Mouse (Mus musculus) thymus, postnatal 4 days (tissue): Measurements from ENCODE around the gene Lypd6b.

Source experiments
- DNase-seq: peaks from one replicate; pipeline ENCODE4 v3.0.0; 2021

The Lypd6b gene

GRCm38 (mm10) chr2:49871012-49871411 lies 83.5 kb downstream of the Lypd6b start:
- no peak for DNase-seq

DNA sequence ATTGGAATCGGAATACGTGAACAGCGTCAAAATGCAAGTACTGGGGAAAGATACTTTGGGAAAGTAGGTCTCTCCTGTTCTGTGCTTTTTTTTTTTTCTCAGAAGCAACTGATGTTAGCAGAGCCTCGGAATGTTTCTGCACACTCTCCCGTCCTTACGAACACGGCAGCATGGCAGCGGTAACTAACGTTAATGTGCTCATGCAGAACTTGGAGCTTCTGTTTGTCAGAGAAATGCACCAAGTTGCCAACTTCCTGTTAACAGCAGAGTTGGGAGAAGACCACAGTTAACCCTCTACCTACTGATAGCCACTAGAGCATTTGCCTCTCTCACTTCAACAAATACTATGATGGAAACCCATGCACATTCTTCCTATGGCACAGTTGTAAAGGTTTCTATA lies 93.0 kb downstream of the Lypd6b start:
- DNase-seq: no peak

DNA sequence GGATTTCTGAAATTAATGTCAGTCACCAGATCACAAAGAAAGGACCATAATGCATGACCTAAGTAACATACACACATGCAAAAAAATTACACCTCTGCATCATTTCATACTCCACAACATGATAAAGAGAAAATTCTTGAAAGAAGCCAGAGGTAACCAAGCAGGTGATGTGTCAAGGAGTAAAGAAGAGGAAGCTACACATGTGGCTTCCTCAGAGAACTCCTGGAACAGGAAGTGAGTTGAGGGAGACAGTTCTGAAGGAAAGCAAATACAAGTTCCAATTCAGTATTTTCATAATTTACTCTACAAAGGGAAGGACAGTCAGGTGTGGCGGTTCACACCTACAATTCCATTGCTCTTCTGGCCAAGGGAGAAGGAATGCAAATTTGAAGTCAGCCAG lies 93.5 kb downstream of the Lypd6b start:
- DNase-seq: no peak

DNA sequence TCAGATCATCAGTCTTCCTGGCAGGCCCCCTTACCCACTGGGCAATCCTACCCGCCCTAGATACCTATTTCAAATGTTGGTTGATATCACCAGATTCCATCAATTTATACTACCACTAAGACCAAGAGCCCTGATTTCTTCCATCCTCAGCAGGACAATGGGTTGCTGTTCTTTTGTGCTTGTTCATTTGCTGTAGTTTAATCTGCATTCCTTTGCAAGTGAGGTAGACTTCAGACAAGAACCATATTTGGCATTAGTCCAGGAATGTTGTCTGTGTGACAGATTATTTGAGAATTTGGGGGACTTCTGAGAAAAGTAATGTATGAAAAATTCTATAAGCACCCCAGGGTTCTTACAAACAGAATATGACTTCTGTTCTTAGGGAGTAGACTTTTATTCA lies 95.0 kb downstream of the Lypd6b start:
- DNase-seq: no peak

DNA sequence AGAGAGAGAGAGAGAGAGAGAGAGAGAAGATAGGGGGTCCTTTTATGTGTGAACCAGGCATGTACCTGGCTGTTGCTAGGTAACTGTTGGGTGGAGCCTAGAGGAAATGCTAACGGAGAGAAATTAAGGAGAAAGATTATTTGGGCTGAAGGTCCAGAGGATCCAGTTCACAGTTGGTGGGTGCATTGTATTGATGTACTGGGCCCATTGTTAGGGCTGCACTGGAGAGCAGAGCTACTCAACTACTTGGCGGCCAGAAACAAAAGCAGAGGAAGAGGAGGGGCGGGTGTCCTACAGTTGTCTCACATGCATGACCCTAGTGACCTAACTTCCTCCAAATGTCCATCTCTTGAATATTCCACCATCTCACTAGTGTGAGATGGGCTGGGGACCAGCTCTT lies 96.5 kb downstream of the Lypd6b start:
- DNase-seq: no peak

GRCm38 (mm10) chr2:49886209-49886608 lies 98.7 kb downstream of the Lypd6b start:
- no peak for DNase-seq

DNA sequence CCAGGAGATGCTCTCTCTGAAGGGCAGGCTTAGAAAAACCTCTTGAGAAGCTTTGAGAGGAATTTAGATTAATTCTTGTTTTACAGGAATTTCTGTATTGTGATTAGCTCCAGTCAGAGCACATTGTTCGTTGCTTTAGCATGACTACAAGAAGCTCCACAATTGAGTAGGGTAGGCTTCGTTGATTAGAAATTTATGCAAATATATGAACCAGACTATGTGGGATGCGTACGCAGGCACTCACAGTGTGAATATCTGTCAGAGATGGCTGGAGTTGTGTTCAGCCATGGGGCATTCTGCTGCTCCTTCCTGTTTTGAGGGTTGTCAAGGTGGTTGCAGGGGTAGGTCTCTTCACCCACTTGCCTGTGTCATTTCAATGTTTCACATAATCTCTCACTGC lies 100.9 kb downstream of the Lypd6b start:
- DNase-seq: no peak

- no peak for DNase-seq
Measured at GRCm38 (mm10) chr2:49890727-49891126, 103.2 kb downstream of the Lypd6b start.

DNA sequence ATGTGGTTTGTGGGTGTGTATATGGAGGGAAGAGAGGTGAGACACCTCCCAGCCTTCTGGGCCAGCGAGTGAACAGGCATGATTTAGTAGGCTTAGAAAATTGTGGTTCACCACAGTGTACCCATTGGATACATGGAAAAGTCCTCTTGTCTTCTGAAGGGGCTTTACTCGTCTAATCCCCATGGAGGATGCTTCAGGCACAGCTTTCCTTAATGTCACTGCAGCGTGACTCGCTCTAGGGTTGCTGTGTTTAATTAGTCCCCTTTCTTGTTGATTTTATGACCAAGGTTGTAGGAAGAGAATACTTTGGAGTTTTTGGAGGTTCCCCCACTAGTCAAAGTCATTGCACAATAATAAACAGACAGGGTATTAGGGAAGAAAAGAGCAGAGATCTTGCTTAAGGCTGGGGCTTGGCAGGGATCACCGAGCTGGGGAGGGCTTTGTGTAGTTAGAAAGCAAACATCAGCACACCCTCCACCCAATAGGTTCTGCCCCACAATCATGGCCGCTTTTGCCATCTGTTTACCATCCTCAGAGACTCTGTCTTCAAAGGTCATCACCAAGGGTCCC lies 122.4 kb downstream of the Lypd6b start:
- no peak for DNase-seq

DNA sequence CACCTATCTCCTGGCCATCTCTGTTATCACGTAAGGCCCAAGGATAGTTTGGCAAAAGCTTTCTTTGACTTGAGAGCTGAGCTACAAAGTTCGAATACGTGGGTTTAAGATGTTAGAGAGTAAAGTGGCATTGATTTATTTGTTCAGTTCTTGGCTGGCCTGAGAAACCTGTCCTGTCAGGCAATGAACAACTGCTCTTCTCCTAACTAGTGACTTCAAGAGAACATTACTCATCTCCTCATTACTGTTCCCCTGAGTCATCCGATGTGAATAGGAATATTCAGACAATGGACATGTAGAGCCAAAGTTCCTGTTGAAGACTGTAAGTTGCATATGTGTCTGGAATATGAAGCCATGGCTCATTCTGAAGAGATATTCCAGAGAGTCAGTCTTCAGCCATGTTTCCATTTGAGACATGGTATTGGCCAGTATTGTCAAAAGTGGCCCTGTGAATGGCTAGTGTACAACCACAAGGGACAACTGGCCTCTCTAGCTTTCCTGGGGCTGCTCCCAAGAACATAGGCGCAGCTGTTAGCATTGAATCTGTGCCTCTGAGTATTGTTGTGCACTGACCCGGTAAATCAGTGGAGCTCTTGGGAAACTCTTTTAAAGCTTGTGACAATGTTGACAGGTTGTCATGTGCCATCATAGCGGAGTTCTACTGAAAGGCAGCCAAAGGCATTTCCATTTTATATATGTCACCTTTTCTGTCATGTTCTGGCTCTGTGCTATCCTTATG lies 124.0 kb downstream of the Lypd6b start:
- DNase-seq: no peak

DNA sequence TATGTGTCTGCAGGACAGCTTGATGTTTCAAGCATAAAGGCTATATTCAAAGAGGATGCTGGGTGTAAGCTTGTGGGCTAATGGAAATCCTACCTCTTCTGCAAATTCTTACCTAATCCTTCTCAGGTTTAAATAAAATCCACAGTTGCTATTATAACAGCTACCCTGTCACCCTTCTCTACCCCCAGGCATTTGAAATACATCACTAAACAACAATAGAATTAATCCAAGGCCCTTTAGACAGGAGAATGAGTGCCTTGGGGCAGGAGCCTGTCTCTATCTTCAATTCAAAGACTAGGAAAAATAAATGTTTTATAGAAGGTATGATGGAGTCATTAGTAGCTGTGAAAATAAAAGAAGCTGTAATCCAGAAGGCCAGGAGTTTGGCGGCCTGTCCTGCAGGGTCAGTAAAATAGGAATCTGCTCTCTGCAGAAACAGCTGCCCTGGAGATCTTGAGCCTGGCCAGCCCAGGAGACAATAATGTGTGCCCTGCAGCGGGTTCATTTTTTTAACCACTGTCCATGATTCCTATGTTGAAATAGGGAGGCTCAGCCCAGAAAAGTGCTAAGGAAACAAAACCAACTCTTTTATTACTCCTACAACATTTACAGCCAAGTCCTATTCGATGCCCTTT lies 124.9 kb downstream of the Lypd6b start:
- no peak for DNase-seq

GRCm38 (mm10) chr2:49917489-49917888 lies 130.0 kb downstream of the Lypd6b start:
- no peak for DNase-seq

DNA sequence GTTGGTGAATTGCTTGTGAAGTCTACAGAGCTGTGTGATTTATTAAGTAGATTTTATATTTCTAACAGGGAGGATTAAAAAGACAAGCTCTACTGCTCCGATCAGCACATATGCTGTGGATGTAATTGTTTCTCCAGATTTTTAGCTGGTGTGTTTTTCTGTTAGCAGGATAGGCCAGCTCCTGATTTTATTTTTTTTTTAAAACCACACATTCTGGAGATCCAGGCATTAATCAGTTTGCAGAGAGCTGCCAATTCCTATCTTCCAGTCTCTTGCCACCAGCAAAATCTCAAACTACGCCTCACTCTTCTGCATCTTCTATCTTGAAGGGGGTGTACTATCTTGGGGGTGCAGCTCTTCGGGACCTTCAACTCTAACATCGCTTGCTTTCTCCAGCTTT lies 130.6 kb downstream of the Lypd6b start:
- DNase-seq: no peak

DNA sequence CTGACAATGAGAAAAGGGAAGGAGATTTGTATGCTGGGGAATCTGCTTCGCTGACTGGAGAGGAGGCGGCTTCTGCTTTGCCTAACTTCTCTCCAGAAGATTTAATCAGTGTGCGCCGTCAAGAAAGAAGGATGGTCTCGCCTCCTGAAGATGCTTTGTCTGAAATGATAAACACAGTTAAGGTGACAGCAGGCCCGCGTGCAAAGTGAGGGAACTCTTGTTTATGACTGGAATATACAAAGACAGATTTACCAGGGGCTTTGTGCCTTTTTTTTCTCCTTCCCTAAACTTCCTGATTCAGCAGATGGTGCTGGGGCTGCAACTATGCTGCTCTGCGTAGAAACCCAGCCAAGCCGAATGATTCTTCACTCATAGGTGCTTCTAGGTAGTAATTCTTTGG lies 131.2 kb downstream of the Lypd6b start:
- no peak for DNase-seq

DNA sequence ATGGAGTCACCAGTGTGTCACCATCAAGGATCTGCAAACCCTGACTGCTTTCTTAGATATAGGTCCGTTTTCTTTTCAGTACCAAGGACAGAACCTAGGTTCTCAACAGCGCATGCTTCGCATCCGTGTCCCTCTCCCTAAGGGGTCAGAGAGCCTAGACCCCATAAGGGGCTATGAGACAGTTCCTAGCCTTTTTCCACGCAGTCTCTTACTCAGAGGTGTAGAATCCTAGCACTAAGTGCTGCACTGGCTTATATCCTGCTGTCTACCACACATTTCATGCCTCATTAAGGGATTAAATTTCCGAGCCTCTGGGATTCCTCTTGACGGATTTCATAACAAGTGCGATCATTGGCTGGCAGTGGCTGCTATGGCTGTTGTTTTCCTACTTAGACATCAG lies 134.5 kb downstream of the Lypd6b start:
- no peak for DNase-seq

DNA sequence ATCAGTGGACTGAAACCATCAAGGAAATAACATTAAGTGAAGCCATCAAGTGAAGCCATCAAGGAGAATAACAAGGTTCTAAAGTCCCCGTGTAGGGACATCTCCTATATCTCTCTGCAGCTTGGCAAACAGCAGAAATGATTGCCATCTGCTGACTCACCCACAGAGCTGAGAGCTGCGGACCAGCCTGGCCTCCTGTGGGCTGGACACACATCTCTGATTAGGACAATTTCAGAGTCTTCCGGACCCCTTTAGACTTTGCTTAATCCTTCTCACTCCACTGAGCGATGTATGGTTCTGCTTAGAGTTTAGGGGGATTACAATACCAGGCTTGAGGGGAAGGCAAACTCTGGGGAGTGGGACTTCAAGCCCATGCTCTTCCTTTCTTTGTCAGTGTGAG lies 135.3 kb downstream of the Lypd6b start:
- DNase-seq: no peak

- DNase-seq: no peak
Measured at GRCm38 (mm10) chr2:49926186-49926585, 138.7 kb downstream of the Lypd6b start.

GRCm38 (mm10) chr2:49927362-49927761 lies 139.9 kb downstream of the Lypd6b start:
- DNase-seq: no peak

- no peak for DNase-seq
Measured at GRCm38 (mm10) chr2:49929931-49930330, 142.4 kb downstream of the Lypd6b start.

DNA sequence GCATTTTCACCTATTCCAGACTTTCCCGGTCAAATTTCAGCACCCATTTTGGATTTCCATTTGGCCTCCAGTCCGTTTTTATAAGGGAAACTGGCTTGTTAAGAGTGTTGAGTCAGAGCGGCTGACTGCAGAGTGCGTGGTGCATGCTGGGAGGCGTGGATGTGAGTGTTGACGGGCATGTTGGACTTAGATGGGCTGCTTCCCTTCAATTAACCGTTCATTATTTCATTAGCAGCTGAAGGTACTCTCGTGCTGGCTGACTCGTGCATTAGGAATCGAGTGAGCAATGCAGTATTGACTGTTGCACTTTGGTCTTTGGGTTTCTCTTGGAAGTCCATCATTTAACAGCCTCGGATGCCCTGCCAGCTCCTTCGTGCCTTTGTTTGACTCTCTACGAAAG lies 150.1 kb downstream of the Lypd6b start:
- no peak for DNase-seq

DNA sequence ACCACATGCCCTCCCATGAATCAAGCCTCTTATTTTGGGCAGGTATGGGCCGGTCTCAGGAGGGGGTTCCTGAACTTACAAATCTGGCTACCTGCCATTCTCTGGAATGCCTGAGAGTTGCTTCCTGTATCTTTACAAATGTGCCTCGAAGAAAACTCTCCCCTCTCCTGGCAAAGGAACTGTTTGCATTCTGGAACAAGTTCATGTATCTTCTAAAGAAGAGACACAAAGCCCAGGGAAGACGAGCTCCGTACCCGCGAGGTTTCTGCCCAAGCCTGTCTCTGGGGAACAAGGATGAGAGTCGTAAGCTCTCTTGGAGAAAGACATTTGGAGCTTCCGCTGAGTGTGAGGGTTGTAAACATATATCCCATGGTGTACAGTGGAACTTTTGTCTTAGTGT lies 150.8 kb downstream of the Lypd6b start:
- DNase-seq: no peak

- no peak for DNase-seq
Measured at GRCm38 (mm10) chr2:49940372-49940771, 152.9 kb downstream of the Lypd6b start.

GRCm38 (mm10) chr2:49942100-49942499 lies 154.6 kb downstream of the Lypd6b start:
- no peak for DNase-seq

DNA sequence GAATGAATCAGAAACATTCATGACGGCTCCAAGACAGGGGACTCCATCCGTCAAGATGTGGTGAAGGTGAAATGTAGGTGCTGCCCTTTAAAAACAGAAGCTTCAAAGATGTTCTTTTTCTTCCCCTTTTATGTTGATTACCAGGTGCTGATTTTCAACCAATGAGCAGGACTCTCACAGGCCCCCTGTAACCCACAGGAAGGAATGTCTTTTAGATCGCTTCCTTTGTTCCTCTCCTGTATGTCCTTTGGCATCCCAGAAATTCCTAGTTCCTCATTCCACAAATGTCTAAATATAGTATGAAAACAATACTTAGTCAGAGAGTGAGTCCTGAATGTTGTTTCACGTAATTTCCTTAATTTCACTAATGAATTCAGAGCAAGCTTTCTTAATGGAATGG lies 164.2 kb downstream of the Lypd6b start:
- no peak for DNase-seq
